Mouse (Mus musculus): ENCODE measurements at regions not wholly inside any gene's neighbourhood (a gene's known extent, or its start where the extent isn't known, plus 50 kb on each side); places are given as distances from the start of the nearest gene placed in this dataset.

DNA sequence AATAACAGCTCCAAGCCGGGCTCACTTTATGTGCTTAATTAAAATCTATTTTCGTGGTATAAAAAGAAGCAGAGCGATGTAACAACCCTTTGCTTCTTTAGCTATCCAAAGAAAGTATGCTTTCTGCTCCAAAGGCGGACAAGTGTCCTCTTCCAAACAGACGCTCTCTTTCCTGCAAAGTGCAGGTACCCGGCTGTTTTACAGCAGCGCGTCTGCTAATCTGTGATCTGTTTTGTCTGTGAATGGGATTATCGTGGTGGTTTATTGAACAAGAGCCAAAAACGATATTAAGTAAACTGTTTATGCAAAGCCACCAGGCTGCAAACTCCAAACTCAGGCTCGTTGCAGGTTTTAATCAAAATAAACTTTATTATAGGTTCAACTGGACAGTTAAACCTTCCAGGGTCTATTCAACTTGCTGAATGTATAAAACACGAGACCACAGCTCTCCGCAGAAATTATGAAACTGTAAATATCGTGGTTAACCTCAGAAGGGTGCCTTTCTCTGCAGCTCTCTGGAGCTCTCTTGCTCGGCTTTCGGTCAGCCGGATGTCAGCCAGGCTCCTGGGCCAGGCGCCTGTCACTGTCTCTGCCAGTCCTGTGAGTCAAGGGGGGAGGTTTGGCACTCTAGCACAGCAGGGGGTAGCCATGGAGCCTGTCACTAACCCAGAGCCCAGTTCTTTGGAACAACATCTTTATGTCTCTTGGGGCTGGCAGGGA lies 206.2 kb upstream of the Myocd start:
- DNase-seq, result peak; percentile 58

DNA sequence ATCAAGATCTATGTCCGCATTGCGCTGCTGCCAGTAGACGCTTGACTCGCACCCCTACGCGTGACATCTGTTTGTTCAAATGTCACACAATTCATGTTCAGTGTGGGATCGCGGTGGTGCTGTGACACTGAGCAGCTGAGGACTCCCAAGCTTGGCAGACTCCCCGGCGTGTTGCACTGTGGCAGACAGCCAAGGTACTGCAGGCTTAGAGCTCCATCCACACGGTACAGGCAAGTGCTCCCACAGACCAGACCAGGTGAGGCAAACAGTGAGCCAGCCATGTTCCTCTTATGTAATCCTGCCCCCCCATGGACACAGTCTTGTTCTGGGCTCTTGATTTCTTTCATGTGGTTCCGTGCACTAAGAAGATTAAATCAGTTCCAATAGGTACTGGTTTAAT lies 205.5 kb upstream of the Myocd start:
- peak; percentile 75 for DNase-seq

DNA sequence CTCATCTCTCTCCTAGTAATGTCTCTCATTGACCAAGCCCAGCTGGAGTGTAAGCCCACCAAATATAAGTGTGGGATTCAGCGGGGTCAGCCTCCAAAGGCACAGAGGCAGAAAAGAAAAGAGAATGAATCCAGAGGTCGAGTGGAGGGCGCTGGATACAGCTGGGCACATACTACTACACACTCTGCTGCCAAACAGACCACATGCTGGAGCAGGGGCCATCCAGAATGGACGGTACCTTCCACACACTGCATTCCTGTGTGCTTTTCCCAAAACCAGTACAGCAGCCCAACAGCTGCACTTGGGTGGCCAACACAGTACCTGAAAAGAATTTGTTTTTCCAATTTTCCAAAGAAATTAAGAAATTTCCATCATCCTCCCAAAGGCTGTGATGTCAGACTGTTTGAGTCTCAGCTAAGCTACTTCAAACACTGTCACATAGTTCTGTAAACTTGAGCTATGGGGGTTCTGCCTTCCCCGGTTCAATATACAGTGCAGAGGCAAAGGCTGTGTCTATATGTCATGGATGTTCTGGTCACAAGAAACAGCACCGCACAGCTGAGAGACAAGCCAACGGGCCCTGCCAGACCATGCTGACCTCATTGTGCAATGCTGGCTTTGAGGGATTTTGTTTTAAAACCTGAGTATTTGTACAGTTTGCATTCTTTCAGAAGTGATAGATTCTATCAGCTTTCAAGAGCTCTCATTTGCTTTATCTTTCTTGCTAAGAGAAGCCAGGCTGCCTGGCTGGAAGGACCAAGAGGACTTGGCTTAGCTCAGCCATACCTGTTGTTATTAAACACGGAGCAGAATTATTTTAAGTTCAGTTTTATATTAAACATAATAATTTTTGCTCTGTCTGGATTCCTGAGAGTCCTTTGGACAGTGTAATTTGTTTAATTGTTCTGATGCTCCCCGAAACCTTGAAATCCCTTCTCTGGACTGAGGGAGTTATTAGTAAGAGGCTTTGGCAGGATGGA lies 200.3 kb upstream of the Myocd start:
- no peak for DNase-seq

DNA sequence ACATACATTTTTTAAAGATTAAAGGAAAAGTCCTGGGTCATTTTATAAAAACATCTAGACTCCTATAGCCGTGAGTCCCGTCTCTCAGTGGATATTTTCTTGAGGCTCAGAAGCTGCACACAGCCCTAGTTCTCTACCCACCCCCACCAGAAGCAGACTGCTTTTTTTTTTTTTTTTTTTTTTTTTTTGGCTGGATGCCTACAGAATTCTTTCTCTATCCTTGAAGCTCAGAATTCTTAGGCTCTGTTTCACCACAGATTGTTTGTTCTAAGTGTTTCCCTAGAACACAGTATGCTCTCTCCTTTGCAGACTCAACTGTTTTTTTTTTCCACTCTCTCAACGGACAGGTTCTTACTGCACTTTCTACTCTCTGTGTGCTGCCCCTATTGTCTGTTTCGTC lies 191.3 kb upstream of the Myocd start:
- DNase-seq, result no peak

DNA sequence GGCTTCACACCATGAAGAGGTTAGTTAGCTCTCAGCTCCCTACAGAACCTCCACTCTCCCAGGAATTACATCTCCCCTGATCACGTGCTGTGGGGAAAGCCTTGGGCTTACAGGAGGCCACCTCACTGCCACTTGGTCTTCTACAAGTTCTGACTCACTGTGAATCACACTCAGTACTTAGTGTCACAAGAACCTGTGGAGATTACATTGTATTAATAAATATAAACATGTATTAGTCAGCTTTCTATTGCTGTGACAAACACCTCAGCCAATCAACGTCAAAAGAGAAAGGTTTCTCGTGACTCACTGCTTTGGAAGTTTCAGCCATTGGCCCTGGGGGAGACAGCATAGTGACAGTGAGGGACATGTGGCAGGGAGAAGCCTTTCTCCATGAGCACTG lies 178.6 kb upstream of the Myocd start:
- no peak for DNase-seq

DNA sequence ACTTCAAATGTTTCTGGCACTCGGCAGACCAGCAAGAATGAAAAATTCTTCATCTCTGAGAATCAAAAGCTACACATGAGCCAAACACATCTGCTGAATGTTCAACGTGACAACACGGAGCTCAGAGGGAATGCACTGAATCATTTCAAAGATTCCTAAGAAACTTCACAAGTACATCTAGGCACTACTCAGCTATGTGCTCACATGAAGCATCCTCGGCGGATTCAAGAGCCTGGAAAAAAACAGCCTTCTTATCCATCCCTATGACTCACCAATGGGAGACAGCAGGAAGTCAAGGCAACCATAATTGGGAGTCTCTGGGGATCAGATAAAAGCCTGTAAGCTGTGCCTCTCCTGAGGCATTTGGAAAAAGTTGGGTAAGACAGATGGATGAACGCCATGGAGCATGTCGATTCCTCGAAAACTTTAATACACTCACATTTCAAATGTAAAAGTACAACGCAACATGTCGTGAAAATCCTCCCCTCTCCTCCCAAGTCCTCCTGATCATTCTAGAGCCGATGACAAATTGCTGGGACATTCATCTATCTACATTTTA lies 173.8 kb upstream of the Myocd start:
- no peak for DNase-seq

DNA sequence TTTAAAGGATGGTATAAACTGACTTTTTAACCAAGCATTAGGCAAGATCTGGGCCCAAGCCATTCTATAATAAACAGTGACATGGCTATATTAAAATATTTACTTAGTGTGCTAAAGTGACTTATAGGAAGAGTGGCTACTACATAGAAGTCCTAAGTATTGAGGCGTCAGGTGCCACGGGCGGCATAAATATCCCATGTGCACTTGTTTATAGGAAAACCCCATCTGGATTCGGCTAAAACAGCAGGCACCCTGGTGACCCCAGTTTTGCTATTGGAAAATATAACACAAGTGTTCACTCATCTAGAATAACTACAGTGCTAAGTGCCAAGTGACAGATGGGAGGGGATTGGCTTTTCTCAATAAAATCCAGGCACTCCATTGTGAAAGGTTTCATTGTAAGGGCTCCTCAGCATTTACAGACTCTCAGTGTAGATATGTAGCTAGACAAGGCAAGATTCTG lies 165.9 kb upstream of the Myocd start:
- peak; percentile 4 for DNase-seq

DNA sequence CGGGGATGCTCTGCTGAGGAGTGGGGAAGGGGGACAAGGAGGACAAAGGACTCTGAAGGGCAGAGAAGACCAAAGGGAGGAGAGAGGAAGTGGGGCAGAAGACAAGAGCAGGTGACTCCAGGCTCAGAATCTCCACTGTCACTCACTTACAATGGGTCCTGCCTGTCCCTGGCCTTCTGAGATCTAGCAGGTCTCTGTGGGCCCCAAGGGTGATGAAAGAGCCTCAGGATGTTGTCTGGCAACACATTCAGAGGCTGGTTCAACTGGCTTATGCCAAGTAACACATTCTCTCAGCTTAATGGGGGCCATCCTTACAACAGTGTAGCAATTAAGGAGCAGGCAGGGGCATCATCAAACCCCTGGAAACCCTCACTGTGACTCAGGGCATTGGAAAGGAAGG lies 152.1 kb upstream of the Myocd start:
- no peak for DNase-seq

DNA sequence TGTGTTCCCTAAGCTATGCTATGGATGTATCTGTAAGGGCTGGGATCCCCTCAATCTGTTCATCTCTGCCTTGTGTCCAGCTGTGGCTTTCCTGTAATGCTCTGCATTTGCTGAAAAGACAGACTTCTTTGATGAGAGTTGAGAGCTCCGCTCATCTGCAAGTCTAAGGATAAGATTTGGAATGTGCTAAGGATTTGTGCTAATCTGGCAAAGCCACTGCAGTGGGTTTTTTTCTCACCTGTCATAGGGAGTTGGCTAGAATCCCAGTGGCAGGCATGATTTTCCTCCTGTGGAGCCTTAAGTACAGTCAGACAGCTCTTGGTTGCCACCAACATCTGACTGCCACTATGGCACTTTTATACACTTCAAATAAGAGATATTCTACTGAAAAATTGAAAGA lies 138.8 kb upstream of the Myocd start:
- no peak for DNase-seq

DNA sequence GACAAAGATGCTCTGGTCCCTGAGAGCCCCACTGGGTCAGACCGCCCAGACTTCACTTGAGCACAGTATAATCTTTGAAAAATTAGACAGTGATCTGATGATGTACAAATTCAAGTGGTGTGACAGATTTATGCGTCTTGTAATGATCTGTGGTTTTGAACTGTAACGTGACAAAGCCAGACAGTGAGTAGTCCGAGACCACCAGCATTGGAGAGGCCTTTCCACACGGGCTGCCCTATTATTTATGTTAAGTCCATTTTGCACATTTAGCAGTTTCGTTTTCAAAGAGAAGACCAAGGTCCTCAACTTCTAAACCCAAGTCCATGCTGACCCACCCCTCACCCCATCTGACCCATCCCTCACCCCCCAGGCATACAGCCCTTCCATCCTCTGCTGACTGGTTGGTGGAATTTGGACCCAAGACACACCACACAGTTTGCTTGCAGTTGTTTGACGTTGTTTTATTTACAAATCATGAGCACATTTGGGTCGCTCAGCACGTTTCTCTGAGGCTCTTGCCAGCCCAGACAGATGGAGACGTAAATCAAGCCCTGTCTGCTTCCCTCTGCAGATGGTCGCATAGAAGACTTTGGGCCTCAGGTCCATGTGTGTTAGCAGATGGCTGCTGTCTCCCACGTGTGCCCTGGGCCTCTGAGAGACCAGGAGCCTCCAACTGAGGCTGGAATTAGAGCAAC lies 132.8 kb upstream of the Myocd start:
- DNase-seq, result peak; percentile 66

DNA sequence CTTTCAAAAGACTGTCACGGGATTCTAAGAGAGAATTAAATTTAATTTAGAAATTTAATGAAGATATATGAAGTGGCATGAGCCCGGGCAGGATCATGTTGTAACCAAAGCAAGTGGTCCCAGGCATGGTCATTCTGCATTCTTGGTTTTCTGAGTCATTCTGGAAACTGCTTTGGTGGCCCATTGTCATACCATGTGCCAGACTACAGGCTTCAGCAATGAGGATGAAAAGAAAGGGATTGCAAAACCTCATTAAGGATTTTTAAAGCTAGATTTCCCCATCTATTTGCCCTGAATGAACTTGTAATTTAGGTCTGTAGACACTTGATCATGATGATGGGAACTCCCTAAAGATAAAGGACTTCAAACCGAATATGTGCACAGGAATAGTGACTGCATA lies 119.4 kb upstream of the Myocd start:
- DNase-seq, result no peak

DNA sequence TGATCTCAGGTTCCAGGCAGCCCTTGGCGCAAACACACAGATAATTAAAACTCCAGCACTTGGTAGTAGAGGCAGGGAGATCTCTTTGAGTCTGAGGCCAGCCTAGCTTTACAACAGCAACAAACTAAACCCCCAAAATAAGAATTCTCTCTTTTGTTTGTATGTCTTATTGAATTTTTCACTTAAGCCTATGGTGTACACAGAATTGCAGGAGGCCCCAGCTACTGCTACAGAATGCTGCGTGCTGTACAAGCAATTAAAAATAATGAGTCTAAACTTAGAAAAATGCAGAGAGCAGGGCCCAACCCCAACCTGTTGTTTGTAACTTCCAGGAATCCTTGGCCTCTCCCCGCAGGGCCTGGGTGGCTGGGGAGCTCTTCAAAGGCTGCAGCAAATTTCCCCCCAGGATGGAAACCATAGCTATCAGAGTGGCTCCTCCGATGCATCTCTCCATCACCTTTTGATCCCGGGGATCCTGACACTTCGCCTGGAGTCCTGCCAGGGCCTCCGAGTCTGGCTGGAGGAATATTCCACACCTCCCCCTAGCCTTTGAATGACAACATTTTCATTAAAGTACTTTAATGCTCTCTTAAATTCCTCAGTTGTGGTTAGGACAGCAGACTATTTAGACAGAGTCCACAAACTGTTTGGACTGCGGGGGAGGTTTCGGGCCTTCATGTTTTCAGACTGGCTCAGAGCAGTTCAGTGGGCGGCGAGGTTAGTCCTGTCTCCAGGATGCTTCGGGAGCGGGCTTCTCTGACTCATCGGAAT lies 116.7 kb upstream of the Myocd start:
- no peak for DNase-seq

DNA sequence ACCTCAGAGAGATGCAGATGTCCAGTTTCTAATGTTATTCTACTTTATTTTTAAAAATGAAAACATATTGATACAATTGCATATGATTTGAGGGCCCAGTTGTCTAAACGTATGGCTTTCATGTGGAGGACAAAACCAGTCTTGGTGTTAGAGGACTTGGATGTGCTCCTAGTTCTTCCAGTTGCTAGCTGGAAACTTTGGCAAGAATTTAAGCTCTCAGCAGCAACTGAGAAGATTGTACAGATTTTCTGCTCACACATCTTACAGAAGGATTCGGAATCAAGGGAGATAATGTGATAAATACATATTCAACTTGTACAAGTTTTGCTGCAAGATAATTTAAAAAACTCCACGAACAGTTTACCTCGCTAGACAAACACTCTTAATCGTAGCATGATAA lies 105.6 kb upstream of the Myocd start:
- DNase-seq, result no peak

DNA sequence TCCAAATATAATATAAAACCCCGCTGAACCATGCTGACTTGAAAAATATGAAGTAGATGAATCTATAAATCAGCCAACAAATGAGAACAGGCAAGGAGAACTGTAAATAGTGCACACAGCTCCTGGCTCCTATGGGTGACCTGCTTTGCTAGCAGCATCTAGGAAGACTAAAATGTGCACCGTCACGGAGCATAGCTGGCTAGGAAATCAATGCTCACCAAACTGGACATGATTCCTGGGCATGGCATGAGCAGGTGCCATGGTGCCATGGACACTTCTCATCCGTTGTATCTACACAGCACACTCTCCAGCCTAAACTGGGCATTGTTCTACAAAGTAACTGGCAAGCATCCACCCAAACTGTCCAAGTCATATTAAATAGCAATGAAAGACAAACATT lies 103.3 kb upstream of the Myocd start:
- no peak for DNase-seq

DNA sequence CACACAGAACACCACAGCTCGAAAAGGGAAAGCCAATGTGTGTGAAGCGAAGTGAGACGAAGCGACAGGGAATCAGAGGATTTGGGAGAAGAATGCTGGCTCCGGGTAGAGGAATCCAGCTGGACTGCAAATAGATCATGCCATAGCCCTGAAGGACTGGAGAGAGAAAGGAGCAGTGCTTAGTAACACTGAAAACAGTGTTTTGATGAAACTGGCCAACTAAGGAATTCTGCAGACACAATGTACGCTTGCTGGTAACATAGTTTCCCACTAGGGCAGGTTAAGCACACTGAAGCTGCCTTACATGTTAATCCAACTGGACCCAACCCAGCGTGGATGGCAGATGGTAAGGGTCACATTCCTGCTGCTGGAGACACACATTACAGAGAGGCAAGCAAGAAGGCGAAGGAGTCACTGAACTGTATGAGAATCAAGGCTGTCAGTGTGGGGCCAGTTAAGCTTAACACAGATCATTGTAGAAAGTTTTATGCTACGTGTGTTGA lies 102.6 kb upstream of the Myocd start:
- DNase-seq, result no peak

DNA sequence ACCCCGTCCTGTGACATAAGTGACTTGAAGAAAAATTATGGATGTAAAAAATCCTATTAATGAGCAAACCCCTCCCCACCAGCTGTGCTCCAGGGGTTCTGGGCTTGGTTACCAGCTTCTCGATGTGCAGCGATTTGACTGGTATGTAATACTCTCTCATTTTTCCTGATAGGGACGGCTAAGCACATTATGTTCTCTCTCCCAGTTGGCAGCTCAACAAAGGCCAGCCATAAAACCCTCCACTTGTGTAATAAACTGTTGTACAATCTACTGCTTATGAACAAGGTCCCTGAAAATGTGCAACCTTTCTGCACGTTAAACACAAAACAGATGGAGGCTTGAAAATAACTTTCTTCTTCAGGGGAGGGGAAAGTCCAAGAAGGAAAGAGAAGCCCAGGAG lies 98.0 kb upstream of the Myocd start:
- DNase-seq, result no peak

DNA sequence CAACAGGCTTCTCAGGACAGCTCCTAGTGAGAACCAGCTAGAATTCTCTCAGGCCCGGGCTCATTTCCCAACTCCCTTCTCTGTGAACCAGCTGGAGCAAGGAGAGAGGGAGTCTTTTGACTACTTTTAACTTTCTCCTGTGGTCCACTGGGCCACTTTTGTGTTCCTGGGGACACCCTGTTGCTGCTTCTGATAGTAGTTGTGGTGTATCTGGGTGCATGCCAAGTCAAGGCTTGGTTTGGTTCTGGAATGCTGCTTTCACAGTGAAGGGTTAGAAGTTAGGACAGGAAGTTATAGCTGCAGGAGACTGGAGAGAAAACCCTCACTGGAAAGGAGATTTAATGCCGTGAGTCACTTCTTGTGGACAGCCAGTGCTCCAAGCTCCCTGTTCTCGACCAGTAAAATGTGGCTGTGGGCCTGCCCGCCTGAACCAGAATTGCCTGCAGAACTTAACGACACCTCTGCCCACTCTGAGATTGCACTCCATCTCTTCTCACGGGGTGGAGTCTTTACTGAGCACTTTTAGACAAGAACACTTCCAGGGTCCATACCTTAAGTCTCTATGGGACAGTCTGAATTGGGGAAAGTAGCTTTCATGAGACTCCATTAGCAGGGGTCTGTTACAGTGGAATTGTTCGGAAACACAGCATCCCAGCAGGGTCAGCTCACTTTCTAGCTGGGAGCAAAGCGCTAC lies 97.0 kb upstream of the Myocd start:
- DNase-seq, result no peak

DNA sequence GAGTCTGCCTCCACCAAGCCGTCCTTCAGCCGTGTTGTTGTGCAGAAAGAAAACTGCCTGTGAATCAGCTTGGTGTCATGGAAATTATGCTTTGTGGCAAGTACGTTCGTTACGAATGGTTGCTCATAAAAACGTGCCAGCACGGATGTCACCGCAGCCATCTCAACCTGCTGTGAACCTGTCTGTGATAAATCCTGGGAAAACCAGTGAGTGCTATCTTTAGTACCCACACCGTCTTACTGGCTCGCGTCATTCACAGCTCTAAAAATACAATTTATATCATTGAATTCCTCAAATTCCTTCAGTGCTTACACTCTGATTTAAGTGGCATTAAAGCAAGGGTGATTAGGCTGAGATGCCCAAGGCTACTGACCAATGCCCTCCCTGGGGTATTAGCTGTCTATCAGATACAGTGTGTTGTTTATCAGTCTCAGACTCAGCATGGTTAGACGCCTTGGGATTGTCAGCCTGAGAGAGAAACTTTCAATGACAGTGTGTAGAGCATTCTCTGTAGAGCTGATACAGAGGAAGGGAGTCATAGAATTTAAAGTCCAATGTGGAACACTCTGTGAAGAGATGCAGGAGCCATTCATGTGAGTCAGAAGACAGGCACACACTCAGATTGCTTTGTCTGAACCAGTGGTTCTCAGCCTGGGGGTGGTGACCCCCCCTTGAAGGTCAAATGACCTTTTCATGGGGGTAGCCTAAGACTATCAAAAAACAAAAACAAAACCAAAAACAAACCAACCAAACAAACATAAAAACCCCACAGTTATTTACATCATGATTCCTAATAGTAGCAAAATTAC lies 96.2 kb upstream of the Myocd start:
- DNase-seq, result no peak

DNA sequence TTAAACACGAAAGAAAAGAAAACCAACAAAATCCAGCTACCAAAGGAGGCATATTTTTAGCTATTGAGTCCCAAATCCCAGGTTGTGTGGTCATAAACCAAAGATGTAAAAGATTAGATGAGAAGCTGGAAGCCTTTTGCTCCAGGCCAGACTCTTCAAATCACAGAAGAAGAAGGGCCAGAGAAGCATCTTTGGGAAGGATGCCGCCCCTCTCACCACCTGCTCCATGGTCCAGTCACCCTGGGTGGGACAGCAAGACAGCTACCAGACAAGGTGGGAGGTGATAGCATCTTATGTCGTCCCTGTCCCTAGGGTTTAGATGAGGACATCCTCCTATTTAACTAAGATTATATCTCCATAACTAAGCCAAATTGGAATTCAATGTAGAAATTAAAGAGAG lies 95.1 kb upstream of the Myocd start:
- DNase-seq, result no peak

DNA sequence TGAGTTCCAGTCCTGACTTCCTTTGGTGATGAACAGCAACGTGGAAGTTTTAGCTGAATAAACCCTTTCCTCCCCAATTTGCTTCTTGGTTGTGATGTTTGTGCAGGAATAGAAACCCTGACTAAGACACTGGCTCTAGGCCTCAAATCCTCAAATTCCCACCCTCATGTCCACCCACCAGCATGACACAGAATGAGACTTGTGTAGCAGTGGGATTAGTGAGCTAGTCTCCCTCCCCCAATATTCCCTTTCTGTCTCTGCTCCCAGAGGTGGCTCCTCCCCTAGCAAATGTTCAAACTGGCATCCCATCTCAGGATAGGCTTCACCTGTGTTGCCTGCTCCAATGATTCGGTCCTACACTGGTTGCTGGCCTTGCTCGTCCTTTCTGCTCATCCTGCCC lies 94.1 kb upstream of the Myocd start:
- DNase-seq, result no peak

DNA sequence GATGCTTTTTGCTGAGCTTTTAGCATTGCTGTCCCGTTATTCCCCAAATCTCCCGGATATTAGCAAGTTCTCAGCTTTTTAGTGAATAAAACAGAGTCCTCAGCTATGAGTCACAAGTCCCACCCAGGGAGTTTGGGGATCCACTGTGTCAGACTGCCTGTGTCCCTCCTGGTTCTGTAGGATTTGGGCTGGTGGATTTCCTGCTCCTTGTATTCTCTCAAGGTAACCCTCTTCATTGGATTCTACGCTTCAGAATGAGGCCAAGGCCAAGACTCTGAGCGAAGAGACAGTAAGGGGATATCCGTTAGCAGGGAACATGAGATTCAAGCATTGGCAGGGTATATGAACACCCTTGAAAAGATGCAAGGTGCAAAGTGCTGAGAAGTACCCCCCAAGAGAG lies 90.9 kb upstream of the Myocd start:
- DNase-seq, result no peak

All from cerebellum, adult 11 months (tissue).